Mouse (Mus musculus) limb, embryonic 13.5 days (tissue): Measurements from ENCODE around the gene Urod. TPM values are rescaled to one million over a fixed set of nuclear protein-coding genes. Genes with fewer than 3 reads are reported as not detected.

Experiments used
- ATAC-seq: fragments of 200-750 bp; cut with Nextera tagmentation; 2 replicates; pipeline ENCODE4 v1.8.0; 2017; ENCODE audit warnings: low read depth, moderate number of reproducible peaks, moderate TSS enrichment; ENCODE audit not compliant: low FRiP score
- H3K27ac ChIP-seq: fragments of 300-500 bp; sonication (generic); 2 replicates; pipeline ENCODE4 v1.5.1; 2015; ENCODE audit warnings: inconsistent platforms, mild to moderate bottlenecking, moderate library complexity
- H3K27me3 ChIP-seq: fragments of 300-500 bp; sonication (generic); 2 replicates; pipeline ENCODE4 v1.6.1; 2015; ENCODE audit warnings: mild to moderate bottlenecking, inconsistent platforms
- H3K36me3 ChIP-seq: fragments of 300-500 bp; sonication (generic); 2 replicates; pipeline ENCODE4 v1.6.1; 2015; ENCODE audit warnings: inconsistent platforms, mild to moderate bottlenecking, moderate library complexity
- H3K4me1 ChIP-seq: fragments of 300-500 bp; sonication (generic); 2 replicates; pipeline ENCODE4 v1.6.1; 2015; ENCODE audit warnings: inconsistent platforms
- H3K4me2 ChIP-seq: fragments of 300-500 bp; sonication (generic); replicated peaks from 2 replicates; pipeline ENCODE4 v1.6.1; 2015; ENCODE audit warnings: inconsistent platforms, mild to moderate bottlenecking, moderate library complexity
- H3K4me3 ChIP-seq: fragments of 300-500 bp; sonication (generic); 2 replicates; pipeline ENCODE4 v1.5.1; 2015; ENCODE audit warnings: moderate library complexity, mild to moderate bottlenecking, inconsistent platforms
- H3K9ac ChIP-seq: fragments of 300-500 bp; sonication (generic); 2 replicates; pipeline ENCODE4 v1.6.1; 2015; ENCODE audit warnings: mild to moderate bottlenecking, inconsistent platforms
- H3K9me3 ChIP-seq: fragments of 300-500 bp; sonication (generic); 2 replicates; pipeline ENCODE4 v1.6.1; 2016; ENCODE audit warnings: inconsistent platforms
- WGBS: fragments of 180-500 bp; shearing (Covaris S2); methylation state at CpG from one replicate; pipeline ENCODE4 v1.1.7; 2015; 5-methylcytosine and 5-hydroxymethylcytosine counted together
- polyA plus RNA-seq: library from polyadenylated mRNA; unstranded; fragments of >200 nt; fragmentation: Nextera tagmentation; extraction: Ambion mirVana; gene quantifications from 2 replicates; pipeline ENCODE4 v1.2.1, GENCODE M21; 2015

Urod gene
- polyA plus RNA-seq, 1 experiment from 2014 or later = 99.5 TPM

DNA sequence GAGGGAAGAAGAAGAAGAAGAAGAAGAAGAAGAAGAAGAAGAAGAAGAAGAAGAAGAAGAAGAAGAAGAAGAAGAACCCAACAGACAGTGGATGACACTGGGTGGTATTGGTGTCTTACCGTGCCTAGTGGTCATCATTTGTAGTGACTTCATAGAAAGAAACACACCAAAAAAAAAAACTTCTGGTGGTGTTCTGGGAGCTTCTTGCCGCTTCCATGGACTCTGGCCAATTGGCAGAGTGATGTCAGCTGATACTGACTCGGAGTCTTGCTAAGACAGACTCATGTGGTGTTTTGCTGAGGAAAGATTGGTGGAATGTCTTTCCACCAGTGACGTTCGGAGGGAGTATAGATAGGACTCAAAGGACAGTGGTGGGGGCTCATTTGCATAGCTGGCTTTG lies 16.0 kb upstream of the Urod start:
- Histone ChIP-seq H3K27me3 (no peaks in the 10 kb centered on the region), H3K4me2 (no peak overlapping the region), H3K4me3 (no peak overlapping the region), H3K9me3 (no peaks in the 10 kb centered on the region), H3K36me3 (no peaks in the 10 kb centered on the region), H3K27ac (no peak overlapping the region), H3K4me1 (no peaks in the 10 kb centered on the region), H3K9ac (no peak overlapping the region)
- no peak for ATAC-seq
- WGBS = 84% methylated on average over 5 of the region's 5 CpGs

DNA sequence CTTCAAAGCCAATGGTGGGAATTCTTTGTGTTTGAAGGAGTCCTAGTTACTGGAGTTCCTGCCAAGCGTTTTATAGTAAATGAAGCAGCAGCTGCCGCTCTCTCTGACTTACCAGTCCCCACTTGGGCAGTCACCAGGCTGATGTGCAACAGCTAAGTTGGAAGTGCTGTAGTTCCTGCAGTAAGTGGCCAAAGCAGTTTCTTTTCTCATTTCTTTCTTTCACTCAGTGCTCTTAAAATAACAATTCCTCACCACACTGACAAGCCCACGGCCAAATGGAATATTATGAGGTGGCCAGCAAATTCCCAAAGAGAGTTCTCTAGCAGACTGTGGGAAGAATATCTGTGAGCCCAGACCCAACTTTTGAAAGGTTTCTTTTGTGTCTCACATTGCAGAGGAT lies 12.8 kb upstream of the Urod start:
- no peaks in the 10 kb centered on the region for H3K27me3 ChIP-seq
- WGBS = 64% methylated on average over 3 of the region's 3 CpGs
- H3K36me3 ChIP-seq = peaks cover 15% of the 10 kb centered on the region
- H3K27ac ChIP-seq = no peak overlapping the region
- no peaks in the 10 kb centered on the region for H3K9me3 ChIP-seq
- no peak overlapping the region for H3K9ac ChIP-seq
- peaks cover 5% of the 10 kb centered on the region for H3K4me1 ChIP-seq
- no peak overlapping the region for H3K4me3 ChIP-seq
- no peak for ATAC-seq
- H3K4me2 ChIP-seq = no peak overlapping the region

DNA sequence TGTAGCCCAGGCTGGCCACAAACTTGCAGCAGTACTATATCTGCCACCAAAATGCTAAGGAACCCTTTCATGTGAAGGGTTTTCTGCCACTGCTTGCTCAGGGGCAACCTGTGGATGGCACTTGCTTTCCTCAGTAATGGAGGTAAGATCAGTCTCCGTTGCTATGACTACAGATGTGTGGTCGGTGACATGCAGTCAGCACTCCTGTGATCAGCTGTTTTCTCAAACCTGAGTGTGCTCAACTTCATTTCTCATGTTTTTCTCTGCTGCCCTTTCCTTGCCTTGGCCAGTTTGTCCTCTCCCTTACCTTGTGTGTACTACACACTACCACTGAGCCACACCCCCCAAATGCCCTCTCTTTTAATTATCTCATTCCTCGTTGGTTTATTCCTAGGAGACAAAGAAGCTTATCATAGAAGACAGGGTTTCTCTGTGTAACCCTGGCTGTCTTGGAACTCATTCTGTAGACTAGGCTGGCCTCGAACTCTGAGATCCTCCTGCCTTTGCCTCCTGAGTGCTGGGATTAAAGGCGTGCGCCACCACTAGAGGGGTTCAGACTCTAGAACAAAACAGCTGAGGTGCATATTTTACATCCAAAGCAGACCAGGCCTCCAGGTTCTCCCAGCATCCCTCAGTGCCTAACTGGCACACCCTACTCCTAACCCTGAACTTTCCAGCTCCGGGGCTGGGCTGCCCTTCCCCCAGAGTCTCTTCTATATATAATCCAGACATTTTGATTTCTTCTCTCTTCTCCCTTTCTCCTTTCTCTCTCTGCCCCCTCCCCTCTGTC lies 11.6 kb upstream of the Urod start:
- Histone ChIP-seq H3K9ac (no peak overlapping the region), H3K27me3 (no peaks in the 10 kb centered on the region), H3K4me2 (no peak overlapping the region), H3K4me1 (peaks cover 5% of the 10 kb centered on the region), H3K27ac (no peak overlapping the region), H3K9me3 (no peaks in the 10 kb centered on the region), H3K36me3 (peaks cover 20% of the 10 kb centered on the region), H3K4me3 (no peak overlapping the region)
- no peak for ATAC-seq
- WGBS = 75% methylated on average over 7 of the region's 7 CpGs

DNA sequence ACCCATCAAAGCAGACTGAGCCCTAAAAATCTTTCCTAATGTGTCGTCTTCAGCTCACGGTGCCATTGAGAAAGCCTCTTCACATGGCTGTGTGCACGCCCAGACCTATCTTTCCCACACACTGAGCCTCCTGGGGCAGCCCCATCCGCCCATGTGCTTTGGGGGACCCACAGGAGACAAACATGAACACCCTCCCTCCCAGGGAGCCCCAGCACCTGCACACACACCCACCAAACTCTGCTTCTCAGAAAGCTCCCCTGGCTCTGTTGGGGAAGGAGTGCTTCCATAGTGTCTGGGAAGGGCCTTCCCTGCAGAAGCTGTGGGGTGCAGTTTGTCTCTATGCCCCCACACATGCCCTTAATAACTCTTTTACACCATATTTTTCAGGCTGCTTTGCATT lies 10.4 kb upstream of the Urod start:
- 83% methylated on average over 4 of the region's 4 CpGs for WGBS
- Histone ChIP-seq H3K27me3 (no peaks in the 10 kb centered on the region), H3K9ac (no peak overlapping the region; the same call in 1 of the 2 replicates), H3K4me3 (no peak overlapping the region), H3K4me1 (peaks cover 5% of the 10 kb centered on the region), H3K9me3 (no peaks in the 10 kb centered on the region), H3K4me2 (no peak overlapping the region), H3K36me3 (peaks cover 32% of the 10 kb centered on the region), H3K27ac (no peak overlapping the region)
- ATAC-seq = no peak

- Histone ChIP-seq H3K27ac (no peak overlapping the region), H3K4me3 (no peak overlapping the region), H3K9ac (peak overlapping the region; percentile 56), H3K9me3 (no peaks in the 10 kb centered on the region), H3K36me3 (peaks cover 47% of the 10 kb centered on the region), H3K4me1 (peaks cover 5% of the 10 kb centered on the region), H3K27me3 (no peaks in the 10 kb centered on the region), H3K4me2 (peak overlapping the region; percentile 44)
- 54% methylated on average over 38 of the region's 38 CpGs for WGBS
- peak; percentile 35; the same call in 1 of the 2 replicates for ATAC-seq
Observed at GRCm38 (mm10) chr4:117002543-117003521, 8.6 kb upstream of the Urod start.

DNA sequence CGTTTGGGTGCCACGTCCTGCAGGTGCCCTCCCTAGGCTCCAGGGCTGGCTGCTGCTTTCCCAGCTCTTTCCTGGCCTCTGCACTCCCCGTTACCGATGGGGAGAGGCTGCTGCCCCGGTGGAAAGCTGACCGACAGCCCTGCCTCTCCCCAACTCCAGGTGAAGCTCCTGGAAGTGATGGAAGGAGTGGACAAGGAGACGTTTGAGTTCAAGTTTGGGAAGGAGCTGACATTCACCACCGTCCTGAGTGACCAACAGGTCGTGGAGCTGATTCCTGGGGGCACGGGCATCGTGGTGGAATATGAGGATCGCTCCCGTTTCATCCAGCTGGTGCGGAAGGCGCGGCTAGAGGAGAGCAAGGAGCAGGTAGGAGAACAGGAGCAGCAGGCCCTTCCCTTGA lies 7.7 kb upstream of the Urod start:
- peak overlapping the region; percentile 14; the same call in 1 of the 2 replicates for H3K9ac ChIP-seq
- WGBS = 91% methylated on average over 16 of the region's 16 CpGs
- H3K36me3 ChIP-seq = peaks cover 47% of the 10 kb centered on the region
- H3K27ac ChIP-seq = no peak overlapping the region
- no peak for ATAC-seq
- H3K27me3 ChIP-seq = no peaks in the 10 kb centered on the region
- no peaks in the 10 kb centered on the region for H3K9me3 ChIP-seq
- H3K4me1 ChIP-seq = peaks cover 5% of the 10 kb centered on the region
- H3K4me3 ChIP-seq = no peak overlapping the region
- no peak overlapping the region for H3K4me2 ChIP-seq

DNA sequence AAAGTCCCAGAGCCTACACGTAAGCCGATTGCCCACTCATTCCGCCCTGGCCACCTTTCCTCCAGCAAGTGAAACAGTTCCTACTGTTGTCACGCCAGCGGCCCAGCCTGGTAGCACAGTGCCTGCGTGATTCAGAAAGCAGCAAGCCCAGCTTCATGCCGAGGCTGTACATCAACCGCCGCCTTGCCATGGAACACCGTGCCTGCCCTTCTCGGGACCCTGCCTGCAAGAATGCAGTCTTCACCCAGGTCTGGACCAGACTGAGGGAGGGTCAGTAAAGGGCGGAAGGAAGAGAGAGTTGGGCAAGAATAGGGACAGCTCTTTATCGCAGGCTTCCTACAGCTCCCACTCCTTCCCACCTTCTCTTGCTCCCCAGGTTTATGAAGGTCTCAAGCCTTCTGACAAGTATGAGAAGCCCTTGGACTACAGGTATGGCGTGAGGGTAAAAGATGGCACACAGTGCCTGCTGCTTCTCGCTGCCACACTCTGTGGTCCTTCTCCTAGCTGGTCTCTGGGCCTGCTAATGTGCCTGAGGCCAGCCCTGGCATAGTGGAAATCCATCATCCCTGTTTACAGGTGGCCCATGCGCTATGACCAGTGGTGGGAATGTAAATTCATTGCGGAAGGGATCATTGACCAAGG lies 5.4 kb upstream of the Urod start:
- H3K4me3 ChIP-seq = no peak overlapping the region
- H3K9ac ChIP-seq = no peak overlapping the region
- H3K27ac ChIP-seq = no peak overlapping the region
- 94% methylated on average over 17 of the region's 17 CpGs for WGBS
- no peaks in the 10 kb centered on the region for H3K27me3 ChIP-seq
- H3K9me3 ChIP-seq = no peaks in the 10 kb centered on the region
- H3K36me3 ChIP-seq = peaks cover 47% of the 10 kb centered on the region
- no peak for ATAC-seq
- H3K4me2 ChIP-seq = no peak overlapping the region
- H3K4me1 ChIP-seq = peaks cover 19% of the 10 kb centered on the region

- peak overlapping the region; percentile 82 for H3K9ac ChIP-seq
- 0% methylated on average over 16 of the region's 16 CpGs for WGBS
- peak overlapping the region; percentile 99 for H3K4me2 ChIP-seq
- H3K36me3 ChIP-seq = peaks cover 34% of the 10 kb centered on the region
- no peaks in the 10 kb centered on the region for H3K27me3 ChIP-seq
- peak overlapping the region; percentile 98 for H3K4me3 ChIP-seq
- H3K9me3 ChIP-seq = no peaks in the 10 kb centered on the region
- H3K27ac ChIP-seq = 0 out of 2 replicates have a peak overlapping the region, but pooled peaks have one; percentile 28
- peaks cover 25% of the 10 kb centered on the region for H3K4me1 ChIP-seq
- no peak for ATAC-seq
Observed at GRCm38 (mm10) chr4:116995798-116996135, 1.6 kb upstream of the Urod start.

GRCm38 (mm10) chr4:116995131-116995797 lies 1.1 kb upstream of the Urod start, which contains the start of gene Hectd3:
Hectd3 (plus strand) TSS chr4:116995317.
- peak within 1 kb of the TSS; percentile 28; the same call in 1 of the 2 replicates for H3K27ac ChIP-seq
- ATAC-seq = peak; percentile 57
- H3K4me1 ChIP-seq = peaks cover 25% of the 10 kb centered on the region
- no peaks in the 10 kb centered on the region for H3K27me3 ChIP-seq
- peak within 1 kb of the TSS; percentile 99 for H3K4me2 ChIP-seq
- H3K9me3 ChIP-seq = no peaks in the 10 kb centered on the region
- under 1% methylated on average over 58 of the region's 58 CpGs for WGBS
- H3K36me3 ChIP-seq = peaks cover 34% of the 10 kb centered on the region
- H3K9ac ChIP-seq = peak within 1 kb of the TSS; percentile 82
- H3K4me3 ChIP-seq = peak within 1 kb of the TSS; percentile 98

GRCm38 (mm10) chr4:116991366-116991765 lies 2.8 kb downstream of the Urod start:
- ATAC-seq = no peak
- H3K4me2 ChIP-seq = no peak overlapping the region
- H3K4me3 ChIP-seq = no peak overlapping the region
- H3K4me1 ChIP-seq = peaks cover 23% of the 10 kb centered on the region
- H3K9me3 ChIP-seq = no peaks in the 10 kb centered on the region
- no peak overlapping the region for H3K9ac ChIP-seq
- H3K27ac ChIP-seq = no peak overlapping the region
- peaks cover 21% of the 10 kb centered on the region for H3K36me3 ChIP-seq
- H3K27me3 ChIP-seq = no peaks in the 10 kb centered on the region
- 14% methylated on average over 7 of the region's 7 CpGs for WGBS

GRCm38 (mm10) chr4:116989731-116990130 lies 4.5 kb downstream of the Urod start:
- no peak for ATAC-seq
- Histone ChIP-seq H3K4me3 (no peak overlapping the region), H3K9me3 (no peaks in the 10 kb centered on the region), H3K9ac (no peak overlapping the region), H3K4me2 (no peak overlapping the region), H3K27me3 (no peaks in the 10 kb centered on the region), H3K36me3 (peaks cover 21% of the 10 kb centered on the region), H3K27ac (no peak overlapping the region), H3K4me1 (peaks cover 12% of the 10 kb centered on the region)
- 69% methylated on average over 6 of the region's 6 CpGs for WGBS
